Mouse (Mus musculus) limb, embryonic 13.5 days (tissue): Measurements from ENCODE around the gene Hoxd13. TPM values are rescaled to one million over a fixed set of nuclear protein-coding genes. Genes with fewer than 3 reads are reported as not detected.

Experiments used
- ATAC-seq: fragments of 200-750 bp; cut with Nextera tagmentation; 2 replicates; pipeline ENCODE4 v1.8.0; 2017; ENCODE audit warnings: low read depth, moderate number of reproducible peaks, moderate TSS enrichment; ENCODE audit not compliant: low FRiP score
- H3K27ac ChIP-seq: fragments of 300-500 bp; sonication (generic); 2 replicates; pipeline ENCODE4 v1.5.1; 2015; ENCODE audit warnings: inconsistent platforms, mild to moderate bottlenecking, moderate library complexity
- H3K27me3 ChIP-seq: fragments of 300-500 bp; sonication (generic); 2 replicates; pipeline ENCODE4 v1.6.1; 2015; ENCODE audit warnings: mild to moderate bottlenecking, inconsistent platforms
- H3K36me3 ChIP-seq: fragments of 300-500 bp; sonication (generic); 2 replicates; pipeline ENCODE4 v1.6.1; 2015; ENCODE audit warnings: inconsistent platforms, mild to moderate bottlenecking, moderate library complexity
- H3K4me1 ChIP-seq: fragments of 300-500 bp; sonication (generic); 2 replicates; pipeline ENCODE4 v1.6.1; 2015; ENCODE audit warnings: inconsistent platforms
- H3K4me2 ChIP-seq: fragments of 300-500 bp; sonication (generic); replicated peaks from 2 replicates; pipeline ENCODE4 v1.6.1; 2015; ENCODE audit warnings: inconsistent platforms, mild to moderate bottlenecking, moderate library complexity
- H3K4me3 ChIP-seq: fragments of 300-500 bp; sonication (generic); 2 replicates; pipeline ENCODE4 v1.5.1; 2015; ENCODE audit warnings: moderate library complexity, mild to moderate bottlenecking, inconsistent platforms
- H3K9ac ChIP-seq: fragments of 300-500 bp; sonication (generic); 2 replicates; pipeline ENCODE4 v1.6.1; 2015; ENCODE audit warnings: mild to moderate bottlenecking, inconsistent platforms
- H3K9me3 ChIP-seq: fragments of 300-500 bp; sonication (generic); 2 replicates; pipeline ENCODE4 v1.6.1; 2016; ENCODE audit warnings: inconsistent platforms
- WGBS: fragments of 180-500 bp; shearing (Covaris S2); methylation state at CpG from one replicate; pipeline ENCODE4 v1.1.7; 2015; 5-methylcytosine and 5-hydroxymethylcytosine counted together
- polyA plus RNA-seq: library from polyadenylated mRNA; unstranded; fragments of >200 nt; fragmentation: Nextera tagmentation; extraction: Ambion mirVana; gene quantifications from 2 replicates; pipeline ENCODE4 v1.2.1, GENCODE M21; 2015

Hoxd13 gene
- polyA plus RNA-seq, 1 experiment from 2014 or later = 48.5 TPM

DNA sequence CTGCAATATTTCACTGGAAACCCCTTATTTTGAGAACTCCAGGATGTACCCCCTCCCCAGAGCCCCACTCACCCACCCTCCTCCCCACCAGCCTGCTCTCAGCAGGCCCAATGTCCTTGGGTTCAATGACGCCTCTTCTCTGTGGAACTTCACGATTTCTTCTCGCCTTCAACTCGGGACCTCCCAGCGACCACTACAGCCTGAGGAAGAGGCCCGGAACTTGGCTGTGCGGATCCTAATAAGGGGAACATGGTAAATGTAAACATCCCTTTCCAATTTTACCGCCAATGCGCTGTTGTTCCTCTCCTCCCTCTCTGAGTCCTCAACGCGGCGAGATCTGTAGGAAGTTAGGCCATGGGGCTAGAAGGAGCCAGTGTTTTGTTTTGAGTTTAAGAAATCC lies 16.0 kb downstream of the Hoxd13 start:
- Histone ChIP-seq H3K27me3 (peaks cover 60% of the 10 kb centered on the region), H3K4me3 (peak overlapping the region; percentile 79), H3K4me1 (peaks cover 17% of the 10 kb centered on the region), H3K36me3 (0 out of 2 replicates have a peak, but pooled peaks cover 8% of the 10 kb centered on the region), H3K27ac (peak overlapping the region; percentile 98), H3K9ac (peak overlapping the region; percentile 99), H3K9me3 (no peaks in the 10 kb centered on the region), H3K4me2 (peak overlapping the region; percentile 75)
- 4% methylated on average over 12 of the region's 12 CpGs for whole genome bisulfite sequencing
- no peak for ATAC-seq

DNA sequence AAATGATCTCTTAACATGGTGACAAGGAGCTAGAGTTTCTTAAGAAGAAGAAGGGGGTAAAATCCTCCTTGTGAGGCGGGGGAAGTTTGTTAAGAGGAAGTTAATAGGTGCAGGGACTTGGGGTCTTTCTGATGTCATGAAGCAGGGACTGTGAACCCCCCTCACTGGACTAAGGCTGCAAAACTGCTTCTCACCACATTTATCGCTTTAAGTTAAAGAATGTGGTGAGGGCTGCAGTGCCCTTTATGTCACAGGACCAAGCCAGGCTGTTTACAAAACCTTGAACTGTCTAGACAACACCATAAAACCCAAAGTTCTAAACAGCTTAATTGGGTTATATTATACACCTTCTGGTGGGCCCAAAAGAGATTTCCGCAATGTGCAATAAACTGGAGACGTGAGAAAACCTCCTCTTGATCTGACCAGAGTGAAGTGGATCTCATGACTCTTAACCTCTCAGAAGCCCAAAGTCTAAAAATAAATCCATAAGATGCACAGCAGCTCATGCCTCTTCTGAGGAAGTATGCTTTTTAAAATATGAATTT lies 17.0 kb downstream of the Hoxd13 start:
- 15% methylated on average over 4 of the region's 4 CpGs for WGBS
- H3K27me3 ChIP-seq = peaks cover 59% of the 10 kb centered on the region
- ATAC-seq = no peak
- H3K4me3 ChIP-seq = peak overlapping the region; percentile 79
- H3K4me1 ChIP-seq = peaks cover 19% of the 10 kb centered on the region
- H3K27ac ChIP-seq = peak overlapping the region; percentile 98
- H3K36me3 ChIP-seq = 0 out of 2 replicates have a peak, but pooled peaks cover 8% of the 10 kb centered on the region
- peak overlapping the region; percentile 99 for H3K9ac ChIP-seq
- peak overlapping the region; percentile 75 for H3K4me2 ChIP-seq
- no peaks in the 10 kb centered on the region for H3K9me3 ChIP-seq

DNA sequence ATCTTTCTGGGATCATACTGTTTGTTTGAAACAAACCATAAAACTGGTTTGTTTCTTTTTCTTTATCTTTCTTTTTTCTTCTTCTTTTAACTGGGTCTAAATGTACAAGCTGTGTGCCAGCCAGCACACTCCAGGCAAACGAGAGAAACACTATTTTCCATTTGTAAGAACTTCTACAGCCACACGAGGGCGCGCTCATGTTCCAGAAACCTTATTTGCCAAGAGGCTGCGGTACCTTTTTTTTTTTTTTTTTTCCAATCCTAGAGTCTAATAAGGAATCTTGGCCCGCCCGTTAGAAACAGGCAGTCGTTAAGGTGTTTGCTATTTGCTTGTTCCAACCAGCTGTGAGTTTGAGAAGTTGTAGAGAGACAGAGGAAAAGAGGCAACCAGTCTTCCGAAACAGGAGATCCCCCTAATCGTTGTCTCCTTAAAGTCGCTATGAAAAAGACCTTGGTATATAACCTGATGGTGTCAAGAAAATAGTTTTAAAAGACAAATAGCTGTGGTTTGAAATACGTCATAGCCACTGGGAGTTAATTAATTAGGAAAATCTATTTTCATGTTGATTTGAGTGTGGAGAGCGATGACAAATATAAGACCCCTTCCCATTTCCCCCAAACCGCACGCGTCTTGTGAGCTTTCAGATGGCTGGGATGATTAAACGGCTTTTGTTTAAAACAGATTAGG lies 18.3 kb downstream of the Hoxd13 start:
- H3K4me1 ChIP-seq = peaks cover 21% of the 10 kb centered on the region
- peaks cover 49% of the 10 kb centered on the region for H3K27me3 ChIP-seq
- H3K9me3 ChIP-seq = no peaks in the 10 kb centered on the region
- peak overlapping the region; percentile 98 for H3K9ac ChIP-seq
- peak overlapping the region; percentile 93 for H3K27ac ChIP-seq
- no peak for ATAC-seq
- H3K36me3 ChIP-seq = 0 out of 2 replicates have a peak, but pooled peaks cover 8% of the 10 kb centered on the region
- 3% methylated on average over 17 of the region's 17 CpGs for WGBS
- H3K4me2 ChIP-seq = peak overlapping the region; percentile 77
- peak overlapping the region; percentile 79 for H3K4me3 ChIP-seq

DNA sequence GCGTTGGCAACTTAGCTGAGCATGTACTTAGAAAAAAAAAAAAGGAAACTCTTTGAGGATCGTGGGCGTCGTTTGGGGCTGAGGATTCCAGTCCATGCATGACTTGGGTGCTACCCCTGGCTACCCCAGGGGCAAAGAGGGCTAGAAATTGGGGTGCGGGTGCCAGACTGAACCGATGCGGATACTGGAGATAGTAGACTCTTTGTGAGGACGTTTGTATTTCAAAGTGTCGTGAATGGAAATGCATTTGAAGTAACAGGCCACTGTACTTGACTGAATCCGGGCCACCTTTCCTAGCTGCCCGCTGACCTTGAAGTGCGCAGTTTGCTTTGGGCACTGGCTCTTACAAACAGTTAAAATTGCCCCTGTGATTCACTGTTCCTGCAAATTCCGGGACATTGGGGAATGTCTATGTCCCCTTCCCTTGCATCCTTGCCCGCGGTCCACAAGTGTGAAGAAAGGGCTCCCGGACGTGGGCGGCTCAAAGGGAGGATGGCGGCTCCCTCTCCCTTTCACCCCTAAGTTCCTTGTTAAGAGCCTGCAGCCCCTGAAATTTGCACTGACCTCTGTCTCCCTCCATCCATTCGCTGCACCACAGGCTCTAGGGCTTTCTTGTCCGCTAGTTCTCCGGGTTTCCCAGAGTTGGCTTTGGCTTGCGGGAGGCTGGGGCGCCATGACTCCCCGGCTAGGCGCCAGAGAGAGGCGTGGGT lies 19.0 kb downstream of the Hoxd13 start:
- Histone ChIP-seq H3K4me3 (peak overlapping the region; percentile 79), H3K9ac (peak overlapping the region; percentile 98), H3K4me1 (peaks cover 28% of the 10 kb centered on the region), H3K27me3 (peaks cover 49% of the 10 kb centered on the region), H3K9me3 (no peaks in the 10 kb centered on the region), H3K4me2 (peak overlapping the region; percentile 77), H3K27ac (peak overlapping the region; percentile 93), H3K36me3 (peaks cover 10% of the 10 kb centered on the region; the same call in 1 of the 2 replicates)
- no peak for ATAC-seq
- whole genome bisulfite sequencing = under 1% methylated on average over 27 of the region's 27 CpGs

DNA sequence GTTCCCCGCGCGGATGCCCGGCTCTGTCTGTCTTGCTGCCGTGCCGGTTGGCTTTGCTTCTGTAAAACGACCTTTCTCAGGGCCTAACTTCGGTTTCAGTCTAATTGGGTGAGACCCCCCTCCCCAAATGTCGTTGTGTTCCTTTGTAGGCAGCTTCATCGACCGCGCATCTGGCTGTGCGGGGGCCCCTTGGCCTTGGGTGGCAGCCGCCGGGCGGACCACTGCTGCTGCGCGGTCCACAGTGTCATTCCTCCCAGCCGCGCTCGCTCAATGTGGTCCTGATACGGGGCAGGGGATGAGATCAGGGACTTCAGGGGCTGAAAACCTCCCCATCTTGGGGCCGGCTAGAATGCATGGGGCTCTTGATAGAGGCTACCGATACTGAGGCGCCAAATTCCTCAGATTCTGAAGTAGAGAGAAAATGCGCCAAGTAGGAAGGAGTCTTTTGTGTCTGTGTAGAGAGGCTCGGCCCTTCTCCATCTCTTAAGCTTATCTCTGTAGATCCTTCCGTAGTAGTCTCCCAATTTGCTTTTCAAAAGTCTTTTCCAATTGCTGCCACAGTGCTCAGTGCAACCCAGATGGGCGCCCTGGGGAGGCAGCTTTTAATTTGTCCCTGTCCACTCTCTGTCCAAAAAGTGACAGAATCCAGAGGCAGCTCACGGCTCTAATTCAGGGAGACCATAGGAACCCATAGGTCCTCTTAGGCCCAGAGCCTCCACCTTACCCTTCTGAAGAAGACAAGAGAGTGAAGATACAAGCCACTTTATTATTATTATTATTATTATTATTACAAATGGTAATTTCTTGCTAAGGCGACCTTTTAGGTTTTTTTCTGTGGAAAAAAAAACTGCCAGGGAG lies 19.8 kb downstream of the Hoxd13 start:
- peak overlapping the region; percentile 77 for H3K4me2 ChIP-seq
- H3K9me3 ChIP-seq = no peaks in the 10 kb centered on the region
- peak overlapping the region; percentile 79 for H3K4me3 ChIP-seq
- peaks cover 36% of the 10 kb centered on the region for H3K4me1 ChIP-seq
- peaks cover 18% of the 10 kb centered on the region; the same call in 1 of the 2 replicates for H3K36me3 ChIP-seq
- WGBS = 3% methylated on average over 31 of the region's 31 CpGs
- no peak for ATAC-seq
- H3K27ac ChIP-seq = peak overlapping the region; percentile 93
- H3K27me3 ChIP-seq = peaks cover 48% of the 10 kb centered on the region
- H3K9ac ChIP-seq = peak overlapping the region; percentile 98

DNA sequence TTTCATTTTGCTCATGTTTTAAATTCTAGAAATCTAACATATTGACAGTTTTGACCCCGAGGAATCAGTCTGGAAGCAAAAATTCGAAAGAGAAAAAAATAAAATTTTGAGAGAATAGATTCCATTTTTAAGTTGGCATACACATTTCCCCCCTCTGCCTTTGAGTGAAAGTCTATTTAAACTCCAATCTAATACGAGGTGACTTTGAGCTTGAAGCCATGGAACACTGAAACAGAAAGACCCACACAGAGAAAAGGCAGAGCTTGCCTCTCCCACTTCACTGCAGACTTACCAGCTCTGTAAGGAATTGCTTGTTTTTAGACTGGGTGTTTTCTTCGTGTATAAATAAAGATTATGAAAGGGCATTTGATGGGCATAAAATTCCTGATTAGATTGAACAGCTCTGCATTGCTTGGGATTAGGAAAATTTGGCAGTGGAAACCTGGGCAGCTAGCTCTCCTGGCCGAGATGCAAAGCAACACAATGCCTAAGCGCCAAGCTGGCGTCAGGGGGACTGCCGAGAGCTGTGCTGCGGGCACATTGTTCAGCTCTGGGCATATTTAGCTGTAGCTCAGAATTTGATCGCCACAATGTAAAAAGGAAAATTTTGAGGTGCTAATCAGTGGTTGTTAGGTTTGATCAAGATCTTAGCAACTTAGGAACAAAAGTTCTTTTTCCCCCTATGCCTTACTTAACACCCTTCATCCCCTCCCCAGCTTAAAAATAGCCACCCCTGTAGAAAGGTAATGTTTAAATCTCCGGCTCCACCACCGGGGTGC lies 20.9 kb downstream of the Hoxd13 start:
- Histone ChIP-seq H3K27ac (peak overlapping the region; percentile 93), H3K4me3 (peak overlapping the region; percentile 79), H3K9ac (peak overlapping the region; percentile 98), H3K9me3 (no peaks in the 10 kb centered on the region), H3K4me1 (peaks cover 42% of the 10 kb centered on the region), H3K27me3 (peaks cover 46% of the 10 kb centered on the region), H3K36me3 (peaks cover 21% of the 10 kb centered on the region; the same call in 1 of the 2 replicates), H3K4me2 (peak overlapping the region; percentile 77)
- 7% methylated on average over 12 of the region's 12 CpGs for WGBS
- ATAC-seq = no peak

DNA sequence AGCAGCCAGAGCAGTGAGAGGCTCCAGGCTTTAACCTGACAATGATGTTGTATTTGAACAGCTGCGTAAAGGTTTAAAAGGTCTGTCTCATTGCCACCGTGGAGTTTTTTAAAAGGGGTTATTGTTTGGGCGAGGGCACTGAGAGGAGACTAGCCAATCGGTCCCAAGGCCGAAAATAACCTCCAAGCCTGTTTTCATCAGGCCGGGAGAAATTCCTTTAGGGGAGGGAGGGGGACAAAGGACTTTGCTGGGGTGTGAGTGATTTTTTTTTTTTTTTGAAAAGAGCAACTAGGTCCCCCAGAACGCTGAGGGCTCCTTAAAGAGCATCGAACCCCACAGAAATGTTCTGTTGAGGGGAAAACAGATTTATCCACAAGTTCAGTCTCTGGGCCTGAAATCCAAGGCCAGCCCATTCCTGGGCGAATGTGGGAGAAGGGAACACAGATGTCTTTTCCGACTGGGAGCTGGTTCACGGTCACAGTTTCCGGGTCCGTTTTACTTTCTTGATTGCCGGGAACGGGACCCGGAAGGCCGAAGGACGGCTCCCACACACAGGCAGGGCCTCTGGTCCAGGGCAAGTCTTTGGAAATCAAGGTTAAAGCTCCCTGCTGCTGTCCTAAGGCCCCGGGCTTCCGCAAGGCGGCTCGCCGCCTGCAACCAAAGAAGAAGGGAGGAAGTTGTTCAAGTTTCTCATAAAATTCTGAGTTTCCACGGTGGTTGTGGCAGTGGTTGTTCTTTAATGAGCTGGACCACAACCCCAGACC lies 21.6 kb downstream of the Hoxd13 start:
- 3% methylated on average over 24 of the region's 24 CpGs for WGBS
- no peaks in the 10 kb centered on the region for H3K9me3 ChIP-seq
- H3K4me2 ChIP-seq = peak overlapping the region; percentile 77
- peak overlapping the region; percentile 98 for H3K9ac ChIP-seq
- H3K4me1 ChIP-seq = peaks cover 45% of the 10 kb centered on the region
- peak overlapping the region; percentile 93 for H3K27ac ChIP-seq
- peaks cover 16% of the 10 kb centered on the region; the same call in 1 of the 2 replicates for H3K36me3 ChIP-seq
- no peak for ATAC-seq
- peak overlapping the region; percentile 79 for H3K4me3 ChIP-seq
- H3K27me3 ChIP-seq = peaks cover 40% of the 10 kb centered on the region

DNA sequence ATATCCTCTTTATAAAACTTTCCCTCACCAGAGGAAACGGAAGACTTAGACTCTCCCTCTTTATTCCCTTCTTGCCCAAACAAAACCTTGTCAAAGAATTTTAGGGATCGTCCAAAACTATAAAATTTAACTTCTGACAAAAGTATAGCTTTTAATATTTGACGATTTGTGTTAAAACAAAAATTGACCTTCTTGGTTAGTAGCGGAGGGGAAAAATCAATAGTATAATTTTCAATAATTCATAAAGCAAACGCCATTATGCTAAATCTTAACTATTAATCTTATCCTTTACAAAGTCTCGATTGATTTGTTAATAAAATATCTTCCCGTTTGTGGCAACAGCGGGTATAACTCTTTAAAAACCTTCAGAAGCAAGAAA lies 22.2 kb downstream of the Hoxd13 start:
- peak overlapping the region; percentile 98 for H3K9ac ChIP-seq
- peak overlapping the region; percentile 91 for H3K4me2 ChIP-seq
- peak overlapping the region; percentile 79 for H3K4me3 ChIP-seq
- no peaks in the 10 kb centered on the region for H3K9me3 ChIP-seq
- peaks cover 41% of the 10 kb centered on the region for H3K27me3 ChIP-seq
- WGBS = 8% methylated on average over 8 of the region's 8 CpGs
- peaks cover 16% of the 10 kb centered on the region; the same call in 1 of the 2 replicates for H3K36me3 ChIP-seq
- H3K4me1 ChIP-seq = peaks cover 51% of the 10 kb centered on the region
- H3K27ac ChIP-seq = peak overlapping the region; percentile 95
- ATAC-seq = no peak

DNA sequence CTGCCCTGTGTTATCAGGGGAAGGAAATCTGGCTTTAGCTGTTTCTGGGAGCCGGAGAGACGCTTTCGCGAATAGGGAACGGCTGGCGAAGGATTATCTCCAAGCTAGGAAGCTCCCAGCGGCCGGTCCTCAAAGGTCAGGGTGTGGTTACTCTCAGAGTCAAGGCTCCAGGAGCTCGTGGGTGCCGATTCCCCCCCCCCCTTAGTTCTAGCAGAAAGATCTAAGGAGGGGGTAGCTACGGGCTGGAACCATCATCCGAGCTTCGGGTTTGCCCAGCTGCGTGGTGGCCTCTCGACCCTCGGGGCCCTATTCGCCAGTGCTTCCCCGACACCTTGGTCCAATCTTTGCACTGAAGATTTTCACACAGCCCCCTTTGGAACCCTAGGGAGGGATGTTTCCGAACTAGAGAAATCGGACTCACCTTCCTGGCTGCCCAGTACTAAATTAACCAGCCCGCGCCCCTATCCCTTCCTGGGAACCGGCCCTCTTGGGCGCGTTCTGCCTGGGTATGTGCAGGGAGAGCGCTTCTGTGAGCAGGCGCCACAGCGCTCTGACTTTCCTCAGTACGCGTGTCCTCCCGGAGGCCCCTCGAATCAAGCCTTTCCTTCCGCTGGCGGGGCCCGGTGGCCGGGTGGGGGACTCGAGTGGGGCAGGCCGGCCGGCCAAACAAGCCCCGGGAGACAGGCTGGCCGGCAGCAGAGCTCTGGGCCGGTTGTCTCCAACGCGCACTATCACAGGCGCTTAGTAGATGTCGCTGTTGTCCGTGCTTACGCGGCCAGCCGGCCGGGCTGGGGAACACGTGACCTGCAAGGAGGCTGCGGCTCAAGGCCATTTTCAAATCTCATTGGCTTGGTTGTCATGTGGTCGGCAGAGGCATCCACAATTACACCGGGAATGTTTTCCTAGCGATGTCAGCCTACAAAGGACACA lies 23.2 kb downstream of the Hoxd13 start, which contains the start of gene Hoxd10:
Hoxd10 (plus strand) TSS at position 903 of the 930 bp plus-strand sequence.
- peak; percentile 88 for ATAC-seq
- H3K4me3 ChIP-seq = peak within 1 kb of the TSS; percentile 60
- peak within 1 kb of the TSS; percentile 92 for H3K9ac ChIP-seq
- H3K9me3 ChIP-seq = no peaks in the 10 kb centered on the region
- peaks cover 49% of the 10 kb centered on the region for H3K27me3 ChIP-seq
- WGBS = 2% methylated on average over 56 of the region's 56 CpGs
- H3K27ac ChIP-seq = peak within 1 kb of the TSS; percentile 95
- peaks cover 16% of the 10 kb centered on the region; the same call in 1 of the 2 replicates for H3K36me3 ChIP-seq
- peak within 1 kb of the TSS; percentile 91 for H3K4me2 ChIP-seq
- peaks cover 60% of the 10 kb centered on the region for H3K4me1 ChIP-seq
